Mouse (Mus musculus): ENCODE measurements at regions not wholly inside any gene's neighbourhood (a gene's known extent, or its start where the extent isn't known, plus 50 kb on each side); places are given as distances from the start of the nearest gene placed in this dataset.

- no peak for DNase-seq
Measured at GRCm38 (mm10) chr5:59103358-59104077, 1385.8 kb downstream of the Pcdh7 start.

DNA sequence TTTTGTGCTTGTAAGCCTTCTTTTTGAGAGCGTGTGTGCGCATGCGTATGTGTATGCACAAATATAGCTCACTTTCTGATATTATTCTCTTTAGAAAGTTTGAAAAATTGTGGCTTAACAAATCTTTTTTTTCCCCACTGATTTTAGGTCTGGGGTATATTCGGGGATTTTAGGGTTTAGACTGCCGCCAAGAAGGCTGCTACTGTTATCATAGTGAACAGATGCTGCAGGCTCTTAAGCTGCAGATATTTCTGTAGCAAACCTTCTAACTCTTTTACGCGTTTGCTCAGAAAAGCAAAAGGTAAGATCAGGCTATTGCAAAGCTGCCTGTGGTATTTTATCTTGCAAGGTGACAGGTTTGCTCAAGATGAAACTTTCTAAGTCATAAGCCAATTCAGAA is 1420.5 kb downstream of the Pcdh7 start:
- DNase-seq: peak; percentile 2

- peak; percentile 33 for DNase-seq
Measured at GRCm38 (mm10) chr5:59138721-59139120, 1421.0 kb downstream of the Pcdh7 start.

Measured in embryo, embryonic 11 days (tissue).